Mouse (Mus musculus): Measurements from ENCODE around the gene Scn10a.

Scn10a gene

DNA sequence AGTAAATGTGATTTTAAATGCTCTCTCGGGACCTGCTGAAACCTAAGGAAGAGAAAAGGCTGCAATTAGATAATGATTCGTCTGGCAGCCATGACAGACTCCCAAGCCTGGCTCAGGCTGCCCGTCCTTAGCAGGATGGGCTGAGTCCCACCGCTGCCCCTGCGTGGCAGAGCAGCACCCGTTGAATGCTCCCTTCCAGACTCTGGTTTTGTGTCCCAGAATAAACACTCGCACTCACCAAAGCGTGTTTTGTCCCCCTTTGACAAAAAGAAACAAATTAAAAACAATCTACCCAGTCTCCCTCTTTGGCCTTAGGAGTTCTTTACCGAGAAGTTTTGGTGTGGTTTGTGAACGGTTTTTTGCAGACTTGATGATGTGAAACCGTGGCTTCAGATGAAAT lies at the start of gene Scn10a:
Scn10a (minus strand) TSS at position 101 of the 400 bp plus-strand sequence.
- DNase-seq = no peak

DNA sequence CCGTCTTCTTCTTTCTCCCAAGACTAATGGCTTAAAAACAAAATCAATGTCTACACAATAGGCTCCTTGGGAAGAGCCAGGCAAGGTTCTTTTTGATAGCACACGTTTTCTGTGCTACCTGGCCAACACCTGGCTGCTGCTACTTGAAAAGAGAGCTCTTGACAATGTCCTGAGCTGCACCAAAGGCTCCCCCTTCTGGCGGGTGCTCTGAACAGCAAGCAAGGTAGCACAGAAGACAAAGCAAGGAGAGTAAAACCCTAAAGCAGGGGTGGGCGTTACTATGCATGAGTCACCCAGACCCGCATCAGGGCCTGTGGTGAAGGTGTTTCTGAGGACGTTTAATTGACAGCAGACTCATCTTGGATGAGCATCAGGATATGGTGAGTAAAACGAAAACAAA lies 49.5 kb upstream of the Scn10a start:
- DNase-seq = peak; percentile 31 to 34

DNA sequence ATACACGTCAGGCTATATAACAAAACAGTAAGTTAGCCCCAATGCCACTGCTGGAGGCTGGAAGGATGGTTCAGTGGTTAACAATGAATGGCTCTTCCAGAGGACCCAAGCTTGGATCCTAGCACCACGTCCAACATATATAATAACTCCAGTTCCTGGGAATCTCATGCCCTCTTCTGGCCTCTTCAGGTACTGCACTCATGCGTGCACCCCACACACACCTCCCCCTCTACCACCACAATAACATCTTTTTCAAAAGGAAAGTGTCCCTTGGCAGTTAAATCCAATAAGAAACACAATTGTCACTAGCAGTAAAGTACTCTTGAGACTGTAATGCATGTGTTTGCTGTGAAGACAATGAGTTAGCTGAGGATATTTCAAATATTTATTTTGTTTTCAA lies 41.1 kb upstream of the Scn10a start:
- DNase-seq = no peak

DNA sequence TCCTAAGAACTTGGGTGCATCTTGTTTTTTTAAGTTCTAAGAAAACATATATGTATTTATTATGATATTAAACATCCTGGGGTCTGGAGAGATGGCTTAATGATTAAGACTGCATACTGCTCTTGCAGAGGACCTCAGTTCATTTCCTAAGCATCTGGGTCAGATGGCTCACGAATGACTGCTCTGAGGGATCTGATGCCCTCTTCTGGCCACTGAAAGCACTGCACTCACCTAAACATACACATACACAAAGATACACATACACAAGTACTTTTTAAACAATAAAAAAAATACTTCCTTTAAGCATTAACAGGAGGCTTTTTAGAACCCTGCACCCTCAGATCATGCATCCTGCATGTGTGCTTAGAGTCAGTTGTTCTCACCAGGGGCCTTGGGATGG lies 40.3 kb upstream of the Scn10a start:
- DNase-seq = no peak

DNA sequence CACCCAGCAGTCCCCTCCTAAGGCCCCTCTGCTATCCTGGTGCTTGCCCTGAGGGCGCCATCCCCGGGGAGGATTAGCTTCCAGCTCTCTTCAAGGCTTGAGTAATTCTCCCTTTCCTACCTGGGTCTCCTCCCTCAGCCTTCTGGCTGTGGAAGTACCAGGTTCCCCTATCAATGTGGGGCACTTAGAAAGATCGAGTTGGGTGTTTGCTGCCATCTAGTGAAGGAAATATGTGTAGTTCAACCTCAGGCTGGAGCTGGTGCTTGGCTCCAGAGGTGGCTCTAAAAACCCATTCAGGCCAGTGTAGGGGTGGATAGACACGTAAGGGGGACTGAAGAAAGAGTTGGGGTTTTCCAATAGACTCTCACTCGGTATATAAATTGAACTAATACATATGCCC lies 32.4 kb upstream of the Scn10a start:
- DNase-seq = peak in 1 of 2 experiments; percentile 9

DNA sequence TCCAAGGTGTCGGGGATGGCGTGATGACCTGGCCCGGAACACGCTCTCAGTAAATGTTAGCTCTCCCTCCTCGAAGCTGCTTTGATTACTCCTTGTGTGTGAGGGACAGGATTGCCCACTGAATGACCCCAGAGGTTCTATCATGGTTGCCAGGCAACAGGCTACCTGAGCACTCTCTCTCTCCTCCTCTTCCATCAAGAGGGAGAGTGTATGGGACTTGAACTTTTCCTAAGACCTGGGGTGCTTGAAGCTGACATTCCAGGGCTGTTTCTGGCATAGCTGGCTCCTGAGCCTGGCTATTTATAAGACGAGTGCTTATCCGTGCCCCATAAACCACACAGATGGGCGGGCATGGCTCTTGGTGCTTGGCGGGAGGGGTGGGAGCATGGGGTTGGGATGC lies 30.0 kb upstream of the Scn10a start:
- no peak for DNase-seq

DNA sequence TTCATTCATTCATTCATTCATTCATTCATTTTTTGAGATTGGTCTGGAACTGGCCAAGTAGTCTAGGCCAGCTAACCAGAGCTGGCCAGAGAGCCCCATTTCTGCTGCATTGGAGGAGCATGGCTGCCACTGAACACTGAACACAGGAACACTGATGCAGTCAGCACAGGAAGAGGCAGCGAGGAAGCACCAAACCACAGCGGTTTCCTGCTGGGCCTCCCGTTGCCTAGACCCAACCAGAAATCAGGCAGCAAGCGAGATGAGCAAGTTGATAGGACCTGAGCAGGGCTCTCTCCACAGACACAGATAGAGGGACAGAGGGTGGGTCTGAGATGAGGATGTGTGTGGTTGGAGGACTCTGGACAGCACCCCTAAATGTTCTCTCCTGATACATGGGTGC lies 24.8 kb upstream of the Scn10a start:
- peak; percentile 31 to 37 for DNase-seq

DNA sequence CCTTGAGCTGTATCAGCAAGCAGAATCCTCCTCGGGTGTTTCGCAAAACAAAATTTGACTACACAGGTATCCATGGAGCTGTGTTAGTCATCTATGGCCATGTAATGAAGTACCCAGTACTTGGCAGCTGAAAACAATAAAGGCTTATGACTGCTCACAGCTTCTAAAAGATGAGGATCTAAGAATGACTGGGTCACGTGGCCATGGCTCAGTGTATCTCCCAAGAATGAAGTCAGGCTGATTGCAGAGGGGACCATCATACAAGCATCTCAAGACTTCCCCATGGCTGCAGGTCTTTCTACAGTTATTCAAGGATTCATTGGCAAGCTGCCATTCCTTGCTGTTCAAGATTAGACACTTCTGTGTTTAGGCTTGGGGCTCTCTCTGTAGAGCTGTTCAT lies 24.2 kb upstream of the Scn10a start:
- no peak for DNase-seq

DNA sequence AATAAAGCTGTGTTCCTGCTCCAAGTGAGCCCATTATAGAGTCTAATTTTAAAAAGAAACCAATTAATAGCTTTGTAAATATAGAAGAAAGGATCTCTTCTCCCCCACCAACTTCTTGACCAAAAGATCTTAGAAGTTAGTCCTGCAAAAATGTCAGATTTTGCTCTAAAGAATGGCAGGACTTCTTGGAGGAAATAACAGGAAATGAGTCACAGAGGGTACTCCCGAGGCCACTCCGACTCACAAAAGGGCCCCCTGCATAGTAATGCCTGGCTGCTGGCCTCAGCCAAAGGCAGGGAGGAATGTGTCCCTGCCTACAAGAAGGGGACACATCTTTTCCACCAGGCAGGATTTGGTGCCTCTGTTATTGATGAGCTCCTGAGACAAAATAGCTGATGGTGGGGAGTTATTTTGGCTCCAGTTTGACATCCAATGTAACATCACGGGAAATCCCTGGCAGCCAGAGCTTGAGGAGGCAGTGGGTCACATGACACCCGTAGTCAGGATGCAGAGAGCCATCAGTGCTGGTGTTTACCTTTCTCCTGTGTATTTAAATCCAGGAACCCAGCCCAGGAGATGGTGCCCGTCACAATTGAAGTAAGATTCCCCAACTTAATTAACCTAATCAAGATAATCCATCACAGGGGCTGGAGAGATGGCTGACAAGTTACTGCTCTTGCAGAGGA lies 22.1 kb upstream of the Scn10a start:
- DNase-seq = no peak

DNA sequence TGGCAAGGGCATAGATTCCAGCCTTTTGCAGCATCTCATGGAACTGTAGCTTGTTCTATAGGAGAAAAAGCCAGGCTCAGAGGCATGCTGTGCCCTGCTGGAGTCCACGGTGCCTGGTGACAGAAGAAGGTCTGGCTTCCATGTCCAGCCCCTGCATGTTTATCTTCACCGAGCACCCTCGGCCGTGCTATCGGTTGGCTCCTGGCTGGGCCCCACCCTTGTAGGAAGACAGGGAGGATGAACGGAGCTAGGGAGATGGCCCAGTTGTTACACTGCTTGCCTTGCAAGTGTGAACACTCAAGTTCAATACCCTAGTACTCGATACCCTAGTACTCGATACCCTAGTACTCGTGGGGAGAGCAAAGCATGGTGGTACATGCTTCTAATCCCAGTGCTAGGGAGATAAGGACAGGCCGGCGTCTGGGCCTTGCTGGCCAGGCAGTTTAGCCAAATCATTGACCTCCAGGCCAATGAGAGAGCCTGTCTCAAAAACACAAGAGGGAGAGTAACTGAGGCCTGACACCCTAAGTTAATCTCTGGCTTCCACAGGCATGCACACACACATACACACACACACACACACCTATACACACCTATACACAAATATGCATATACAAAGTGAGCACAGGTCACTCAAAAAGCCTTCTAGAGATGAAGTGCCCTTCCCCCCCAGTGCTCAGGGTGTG lies 9.4 kb upstream of the Scn10a start:
- DNase-seq = no peak

DNA sequence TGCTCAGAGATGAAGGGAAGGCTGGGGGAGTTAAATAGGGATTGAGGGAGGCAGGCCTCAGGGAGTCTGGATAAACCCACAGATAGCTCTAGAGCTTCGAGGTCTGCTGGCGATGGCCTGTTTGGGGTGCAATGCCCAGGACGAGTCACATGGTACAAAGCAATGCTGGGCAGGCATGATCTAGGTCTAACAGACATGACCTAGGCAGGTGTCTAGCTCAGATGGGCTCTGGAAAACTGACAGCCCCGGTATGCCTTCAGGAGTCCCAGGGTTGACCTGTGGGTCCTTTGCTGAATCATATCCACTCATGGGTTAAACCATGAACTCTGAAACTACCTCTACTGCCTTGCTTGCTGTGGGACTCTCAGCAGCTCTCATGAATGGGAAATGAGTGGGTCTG lies 7.9 kb upstream of the Scn10a start:
- DNase-seq = no peak

DNA sequence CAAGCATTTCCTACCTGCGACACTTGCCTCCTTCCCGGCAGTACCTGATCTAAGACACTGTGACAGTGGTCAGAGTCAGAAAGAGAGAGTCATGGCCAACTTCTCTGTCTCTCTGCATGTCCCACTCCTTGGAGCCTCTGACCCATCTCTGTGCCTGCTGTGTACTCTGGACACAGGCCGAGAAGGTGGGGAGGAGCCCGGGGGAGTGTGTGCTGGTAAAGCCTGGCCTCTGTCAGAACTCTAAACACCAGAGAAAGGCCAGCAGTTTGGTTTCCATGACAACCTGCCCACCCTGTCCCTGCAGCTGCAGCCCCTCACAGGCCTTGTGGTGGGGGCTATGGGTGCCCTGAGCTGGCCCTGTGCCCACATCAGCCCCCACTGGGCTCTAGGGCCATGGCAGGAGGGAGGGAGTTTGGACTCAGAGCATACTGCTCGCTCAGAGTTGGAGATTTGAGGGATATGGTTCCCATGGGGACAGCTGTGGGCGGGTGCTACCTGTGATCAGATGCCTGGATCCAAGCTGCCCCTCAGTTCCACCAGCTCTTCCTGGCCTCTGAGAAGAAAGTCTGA lies 6.3 kb upstream of the Scn10a start:
- DNase-seq = no peak

DNA sequence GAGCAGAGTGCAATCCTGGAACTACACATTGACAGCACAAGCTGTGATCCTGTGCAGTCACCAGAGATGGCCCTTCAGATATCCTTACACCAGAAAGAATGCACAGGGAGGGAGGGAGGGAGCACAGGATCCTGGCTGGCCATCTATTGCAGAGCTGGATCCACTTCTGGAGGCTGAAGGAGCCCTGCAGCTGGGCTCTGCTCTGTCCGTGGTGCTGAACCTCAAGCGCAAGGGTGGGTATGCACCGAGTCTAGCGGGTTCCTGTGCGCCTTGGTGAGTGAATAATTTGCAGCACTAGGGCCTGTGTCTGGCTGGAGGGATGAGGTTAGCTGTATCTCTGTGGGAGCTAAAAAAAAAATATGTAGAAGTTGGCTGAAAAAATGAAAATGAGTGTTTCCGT lies 12.4 kb downstream of the Scn10a start:
- DNase-seq = peak; percentile 74 to 76

DNA sequence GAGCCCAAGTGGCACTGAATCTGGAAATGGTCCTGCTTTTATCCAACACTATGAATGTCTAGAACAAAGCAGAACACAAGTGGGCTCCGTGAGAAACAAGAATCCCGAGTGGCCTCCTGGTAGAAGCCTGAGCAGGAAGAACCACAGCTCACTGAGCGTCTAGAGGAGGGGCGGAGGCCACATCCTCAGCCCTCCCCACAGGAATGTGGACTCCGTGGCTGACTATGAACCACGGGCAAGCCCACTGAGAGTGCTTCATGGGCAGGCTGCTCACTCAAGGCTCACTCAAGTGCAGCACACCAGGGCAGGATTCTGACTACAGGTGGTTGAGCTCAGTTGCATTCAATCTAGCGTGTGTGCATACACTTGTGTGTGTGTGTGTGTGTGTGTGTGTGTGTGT lies 27.6 kb downstream of the Scn10a start:
- no peak for DNase-seq

DNA sequence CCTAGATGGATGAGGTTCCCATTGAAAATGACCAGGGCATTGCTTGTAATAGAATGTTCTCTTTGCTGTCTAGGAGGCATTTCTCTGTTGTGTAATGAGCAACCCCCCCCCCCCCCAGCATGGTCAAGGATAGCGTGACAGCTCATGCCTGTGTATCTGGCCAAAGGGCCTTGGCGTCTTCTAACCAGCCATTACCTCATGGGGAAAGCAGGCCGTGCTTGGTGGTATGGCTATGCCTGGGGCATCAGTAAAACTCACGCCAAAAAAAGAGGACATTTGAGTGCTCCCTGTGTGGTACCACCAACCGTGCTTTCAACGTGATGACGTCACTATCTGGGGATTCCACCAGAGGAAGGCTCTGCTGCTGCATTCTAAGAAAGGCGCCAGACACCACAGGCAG lies 28.1 kb downstream of the Scn10a start:
- DNase-seq = no peak

DNA sequence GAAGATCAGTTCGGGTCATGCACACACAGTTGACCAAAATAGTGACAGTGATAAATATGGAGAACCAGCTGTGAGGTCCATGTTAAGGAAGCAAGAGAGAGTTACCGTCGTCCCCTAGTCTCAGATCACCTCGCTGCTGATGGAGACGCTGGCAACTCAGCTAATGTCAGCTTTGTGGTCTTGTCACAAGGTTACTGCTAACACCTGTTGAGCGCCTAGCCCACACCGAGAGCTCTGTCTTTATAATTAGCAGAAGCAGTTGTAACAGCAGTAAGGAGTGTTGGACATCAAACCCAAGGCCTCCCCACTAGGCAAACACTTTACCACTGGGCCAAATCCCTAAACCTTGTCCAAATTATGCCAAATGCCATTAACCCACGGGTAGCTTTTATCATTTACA lies 31.2 kb downstream of the Scn10a start:
- DNase-seq = no peak

DNA sequence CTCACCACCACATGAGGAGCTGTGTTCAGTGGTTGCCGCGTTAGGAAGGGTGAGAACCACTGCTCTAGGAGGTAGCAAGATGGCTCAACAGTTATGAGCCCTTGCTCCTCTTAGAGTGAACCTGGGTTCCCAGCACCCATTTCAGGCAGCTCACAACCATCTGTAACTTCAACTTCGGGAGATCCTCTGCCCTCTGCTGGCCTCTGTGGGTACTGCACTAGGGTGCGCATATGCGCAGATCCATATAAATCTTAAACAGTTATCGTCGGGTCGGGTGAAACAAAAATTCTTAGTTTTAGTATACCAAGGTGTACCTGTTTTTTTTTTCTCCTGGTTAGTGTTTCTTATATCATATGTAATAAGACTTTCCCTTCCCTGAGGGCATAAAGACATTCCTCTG lies 32.9 kb downstream of the Scn10a start:
- no peak for DNase-seq

DNA sequence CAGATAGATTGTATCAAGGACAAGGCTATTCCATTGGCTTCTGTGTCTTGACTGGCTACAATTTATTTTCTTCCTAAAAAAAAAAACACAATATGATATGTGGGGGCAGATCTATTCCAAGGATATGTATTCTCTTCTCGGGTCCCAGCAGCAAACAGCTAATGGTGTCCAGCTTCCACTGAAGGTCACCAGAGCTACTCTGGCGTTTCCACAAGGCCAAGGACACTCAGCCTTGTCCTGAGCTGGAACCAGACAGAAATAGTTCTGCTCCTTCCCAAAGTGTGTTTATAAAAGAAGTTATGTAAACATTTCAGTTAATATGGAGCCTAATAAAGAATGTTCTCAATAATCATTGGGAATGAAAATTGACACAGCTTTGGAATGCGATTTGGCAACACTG lies 38.2 kb downstream of the Scn10a start:
- DNase-seq = no peak

DNA sequence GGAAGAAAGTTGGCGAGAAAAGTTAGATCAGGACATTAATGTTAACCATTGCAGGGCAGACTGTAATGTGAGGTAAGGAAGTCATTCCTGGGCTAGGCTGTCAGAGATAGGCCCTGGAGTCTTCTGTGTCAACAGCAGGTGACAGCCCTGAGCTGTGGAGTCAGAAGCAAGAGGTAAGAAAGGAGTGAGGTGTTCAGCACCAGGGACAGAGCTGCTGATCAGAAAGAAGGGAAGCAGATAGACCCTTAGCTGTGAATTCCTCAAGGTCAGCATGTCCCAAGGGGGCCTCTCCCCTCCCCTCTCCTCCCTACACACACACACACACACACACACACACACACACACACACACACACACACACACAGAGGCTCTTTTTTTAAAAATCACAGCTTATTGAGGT lies 55.0 kb downstream of the Scn10a start:
- DNase-seq = no peak

DNA sequence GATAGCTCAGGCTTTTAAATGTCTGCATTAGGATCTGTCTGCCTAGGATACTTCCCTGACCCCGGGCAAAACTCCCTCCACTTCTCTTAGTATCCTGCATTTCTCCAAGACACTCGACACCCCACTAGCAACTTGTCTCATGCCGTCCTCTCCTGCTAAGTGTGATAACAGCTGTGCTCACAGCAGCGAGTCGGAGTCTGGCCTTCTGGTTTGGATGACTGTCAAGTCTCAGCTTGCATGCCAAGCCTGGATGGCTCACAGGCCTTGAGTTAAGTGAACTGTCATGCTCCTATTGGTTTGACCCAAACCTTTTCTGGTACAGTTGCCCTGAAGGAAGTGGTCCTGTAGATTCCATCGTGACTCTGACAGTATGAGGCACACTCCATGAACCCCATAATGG lies 63.0 kb downstream of the Scn10a start:
- peak; percentile 20 to 68 for DNase-seq

DNA sequence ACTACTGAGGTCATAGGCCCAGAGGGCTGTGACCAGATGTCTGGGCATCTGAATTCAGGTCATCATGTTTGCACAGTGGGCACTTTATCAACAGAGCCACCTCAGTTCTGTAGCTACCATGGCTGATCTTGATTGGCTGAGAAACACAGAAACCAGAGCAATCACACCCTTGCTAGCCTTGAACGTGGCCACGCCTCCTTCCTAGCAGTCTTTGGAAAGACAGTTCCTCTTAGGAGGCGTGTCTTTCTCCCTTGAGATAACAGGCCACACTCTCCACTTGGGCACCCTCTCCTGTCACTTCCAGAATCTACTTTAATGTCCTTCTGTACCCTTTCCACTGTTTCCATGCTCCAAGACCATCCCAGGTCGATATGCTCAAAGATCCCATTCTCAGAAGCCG lies 65.4 kb downstream of the Scn10a start:
- DNase-seq = no peak

DNA sequence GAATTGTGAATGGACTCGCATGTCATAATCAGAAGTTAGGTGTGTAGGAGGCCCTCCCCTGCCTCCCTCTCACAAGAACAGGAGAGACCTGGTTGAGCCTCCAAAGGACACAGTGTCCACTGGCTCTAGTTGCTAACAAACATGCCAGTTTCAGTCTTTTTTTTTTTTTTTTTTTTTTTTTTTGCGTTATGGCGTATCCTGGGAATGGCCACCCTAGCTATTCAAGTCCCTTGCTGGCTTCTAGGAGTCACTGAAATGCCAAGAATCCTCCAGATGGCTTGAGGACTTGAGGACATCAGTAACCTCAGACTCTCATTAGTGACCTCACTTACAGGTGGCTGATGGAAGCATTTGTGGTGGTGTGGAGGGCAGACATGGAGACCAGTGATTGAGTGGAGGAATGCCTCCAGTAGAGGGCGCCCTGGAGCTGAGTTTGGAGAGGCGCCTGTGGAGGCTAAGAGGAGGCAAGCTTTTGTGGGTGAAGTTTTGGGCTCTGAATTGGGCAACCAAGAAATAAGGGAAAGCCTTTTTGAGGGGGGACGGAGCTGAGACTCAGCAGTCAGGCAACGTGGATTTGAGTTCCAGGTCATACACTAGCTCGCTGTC lies 72.1 kb downstream of the Scn10a start:
- peak; percentile 40 to 66 for DNase-seq

DNA sequence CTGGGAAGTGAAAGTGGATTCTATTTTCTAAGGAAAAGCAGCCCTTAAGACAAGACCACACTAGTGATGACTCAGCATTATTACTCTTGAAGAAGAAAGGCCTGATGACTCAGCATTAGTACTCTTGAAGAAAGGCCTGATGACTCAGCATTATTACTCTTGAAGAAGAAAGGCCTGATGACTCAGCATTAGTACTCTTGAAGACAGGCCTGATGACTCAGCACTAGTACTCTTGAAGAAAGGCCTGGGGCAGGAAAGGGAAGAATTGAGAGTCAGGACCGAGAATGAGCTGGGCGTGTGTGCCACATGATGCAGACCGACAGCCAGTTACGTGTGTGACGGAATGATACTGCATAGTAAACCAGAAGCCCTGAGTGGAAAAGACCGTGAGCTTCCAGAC lies 77.1 kb downstream of the Scn10a start:
- no peak for DNase-seq

DNA sequence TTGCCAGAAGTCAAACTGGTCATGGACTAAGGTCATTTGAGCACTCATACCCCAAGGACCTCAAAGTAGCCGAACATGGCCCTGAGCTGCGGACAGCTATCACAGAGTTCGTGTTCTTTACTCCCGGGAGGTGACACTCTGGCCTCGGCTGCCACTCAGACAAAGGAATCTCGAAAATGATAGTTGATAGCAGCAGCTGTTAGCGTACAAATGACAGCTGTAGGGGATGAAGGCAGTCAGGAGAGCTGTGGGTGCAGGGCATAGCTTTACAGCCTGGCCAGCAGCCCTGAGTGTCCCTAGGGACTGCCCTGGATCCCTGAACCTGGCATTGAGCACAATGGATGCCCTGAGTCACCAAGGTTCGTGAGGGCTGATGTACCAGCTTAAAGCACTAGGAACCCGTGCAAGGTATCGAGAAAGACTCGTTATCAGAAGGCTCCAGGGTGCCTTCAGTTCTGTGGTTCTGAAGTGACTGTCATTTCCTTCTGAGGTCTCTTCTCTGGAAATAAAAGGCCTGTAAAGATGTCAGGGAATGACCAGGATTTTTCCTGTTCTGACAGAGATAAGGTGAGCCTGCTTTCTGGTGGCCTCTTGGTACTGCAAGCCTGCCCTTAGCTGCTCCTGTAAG lies 84.8 kb downstream of the Scn10a start:
- peak in 1 of 2 experiments; percentile 6 for DNase-seq
